Mouse (Mus musculus): Measurements from ENCODE around the gene Ctf2.

DNA sequence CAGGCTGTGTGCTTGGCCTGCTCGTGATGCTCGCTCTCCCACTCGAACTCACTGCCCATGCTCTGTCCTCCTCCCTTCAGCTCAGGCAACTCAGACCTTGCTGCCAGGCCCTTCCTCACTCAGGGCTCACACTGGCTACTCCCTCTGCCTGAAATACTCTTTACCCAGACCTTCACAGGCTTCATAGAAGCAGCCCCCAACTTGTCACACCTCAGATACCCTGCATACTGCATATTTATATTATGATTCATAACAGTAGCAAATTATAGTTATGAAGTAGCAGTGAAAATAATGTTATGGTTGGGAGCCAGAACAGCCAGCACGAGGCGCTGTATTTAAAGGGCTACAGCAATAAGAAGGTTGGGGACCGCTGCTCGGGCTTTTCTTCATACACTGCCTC lies 43.0 kb downstream of the Ctf2 start:
- TF ChIP-seq CTCF (IDR thresholded peaks at IDR 0.05; ENCODE audit: insufficient read depth, low read length) (no peak), POLR2A (IDR thresholded peaks at IDR 0.05; ENCODE audit: borderline replicate concordance, extremely low read depth, low read depth, low read length) (no peak)
